Mouse (Mus musculus) spleen, postnatal 36 days (tissue): ENCODE measurements around the gene Kif3a.

ENCODE experiments used
- DNase-seq, 2 experiments: peaks; one replicate each; pipeline ENCODE4 v3.0.0; 2022; ENCODE audit warnings: low spot score in 2 of 2, mixed read lengths in 1 of 2

Gene Kif3a

GRCm38 (mm10) chr11:53651441-53651840 is 84.3 kb downstream of the Kif3a start:
- DNase-seq: no peak
